Mouse (Mus musculus) inflammation-experienced regulatory T-cells, adult 16 weeks (primary cell): ENCODE results near the gene Reg3d. TPM values are rescaled to one million over a fixed set of nuclear protein-coding genes. Genes with fewer than 3 reads are reported as not detected.

Source experiments
- polyA plus RNA-seq: library from polyadenylated mRNA; unstranded; fragments of 100-300 nt; shearing (Covaris generic); gene quantifications from one replicate; pipeline ENCODE4 v1.2.1, GENCODE M21; 2017

Reg3d gene
- not detected for polyA plus RNA-seq

DNA sequence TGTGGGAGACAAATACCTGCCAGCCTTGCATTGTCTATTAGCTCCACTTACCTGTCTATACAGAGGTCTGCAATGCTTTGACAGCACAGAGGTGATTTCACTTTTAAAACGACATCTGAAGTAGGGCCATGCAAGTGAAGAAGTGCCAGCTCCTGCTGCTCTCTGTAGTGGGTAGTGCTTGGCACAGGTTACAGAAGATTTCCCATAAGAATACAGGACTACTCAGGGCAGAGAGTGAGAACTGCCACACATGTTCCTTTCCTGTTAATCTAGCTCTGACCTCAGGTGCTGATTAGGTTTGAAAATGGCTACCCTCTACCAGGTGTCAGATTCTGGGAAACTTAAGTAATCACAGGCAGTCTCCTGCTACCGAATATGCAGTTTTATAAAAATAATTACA, at the start of gene Reg3d:
TSS of gene Reg3d (minus strand) at position 101 of the 400 bp plus-strand sequence.

DNA sequence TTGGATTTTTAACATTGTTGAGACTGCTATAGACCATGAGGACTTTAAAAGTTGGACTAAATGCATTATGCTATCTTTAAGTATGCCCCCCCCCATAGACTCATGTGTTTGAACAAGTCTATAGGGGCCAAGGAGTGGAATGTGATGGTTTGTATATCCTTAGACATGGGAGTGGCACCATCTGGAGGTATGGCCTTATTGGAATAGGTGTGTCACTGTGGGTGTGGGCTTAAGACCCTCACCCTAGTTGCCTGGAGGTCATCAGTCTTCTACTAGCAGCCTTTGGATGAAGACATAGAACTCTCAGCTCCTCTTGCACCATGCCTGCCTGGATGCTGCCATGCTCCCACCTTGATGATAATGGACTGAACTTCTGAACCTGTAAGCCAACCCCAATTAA, 43.7 kb upstream of the Reg3d start, which contains the start of gene Reg1:
TSS of gene Reg1 (plus strand) at position 301 of the 400 bp plus-strand sequence.

DNA sequence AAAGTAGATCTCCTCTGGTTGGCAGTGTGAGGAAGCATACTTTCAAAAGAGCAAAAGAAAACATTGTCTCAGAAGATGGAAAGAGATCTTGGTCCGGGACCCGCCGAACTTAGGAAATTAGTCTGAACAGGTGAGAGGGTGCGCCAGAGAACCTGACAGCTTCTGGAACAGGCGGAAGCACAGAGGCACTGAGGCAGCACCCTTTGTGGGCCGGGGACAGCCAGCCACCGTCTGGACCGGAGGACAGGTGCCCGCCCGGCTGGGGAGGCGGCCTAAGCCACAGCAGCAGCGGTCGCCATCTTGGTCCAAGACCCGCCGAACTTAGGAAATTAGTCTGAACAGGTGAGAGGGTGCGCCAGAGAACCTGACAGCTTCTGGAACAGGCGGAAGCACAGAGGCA, 16.7 kb upstream of the Reg3d start, which contains the start of gene Reg2:
TSS of gene Reg2 (plus strand) at position 301 of the 400 bp plus-strand sequence.

GRCm38 (mm10) chr6:78380409-78380808, 1.7 kb upstream of the Reg3d start, which contains the start of gene Reg3a:
Gene Reg3a, plus strand, starts transcription at chr6:78380709.

DNA sequence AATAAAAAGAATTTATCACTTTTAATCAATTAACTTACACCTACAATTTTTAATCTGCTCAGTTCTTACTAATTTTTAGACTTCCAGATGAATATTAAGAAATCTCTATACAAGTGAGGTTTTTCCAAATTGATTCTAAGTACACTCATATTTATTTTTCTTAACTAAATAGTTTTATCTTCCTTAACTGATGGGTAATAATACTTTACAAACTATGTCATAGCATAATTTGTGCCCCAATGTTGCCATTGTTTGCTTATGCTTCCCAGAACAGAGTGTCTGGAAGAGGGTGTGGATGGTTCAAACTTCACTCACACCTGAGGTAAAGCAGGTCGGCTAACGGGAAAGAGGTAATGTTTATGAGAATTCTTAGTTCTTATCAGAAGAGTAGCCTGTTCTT, 8.3 kb downstream of the Reg3d start, which contains the start of gene Reg3b:
TSS of gene Reg3b (plus strand) at position 301 of the 400 bp plus-strand sequence.

Other genes with a start within 250 kb of the Reg3d start
- gene Reg3b, start 8.2 kb downstream of the Reg3d start, polyA plus RNA-seq, result not detected
- not detected for gene Reg3a, start 1.8 kb upstream of the Reg3d start, polyA plus RNA-seq
- gene Reg2, start 16.8 kb upstream of the Reg3d start, polyA plus RNA-seq, result not detected
- not detected for gene Reg1, start 43.8 kb upstream of the Reg3d start, polyA plus RNA-seq
- gene Reg3g, start 90.0 kb upstream of the Reg3d start, polyA plus RNA-seq, result not detected